Mouse (Mus musculus): Measurements from ENCODE around the gene Tsen2.

Gene Tsen2

GRCm38 (mm10) chr6:115595667-115596066 is 51.2 kb downstream of the Tsen2 start:
- no peak for DNase-seq (ENCODE audit: low spot score in 2 of 2)

GRCm38 (mm10) chr6:115601322-115601714 is 56.9 kb downstream of the Tsen2 start:
- no peak for DNase-seq (ENCODE audit: low spot score in 2 of 2)

GRCm38 (mm10) chr6:115601715-115602523 is 57.5 kb downstream of the Tsen2 start, which contains the start of gene Mkrn2:
TSS of gene Mkrn2 (plus strand) at chr6:115601902.
- DNase-seq (ENCODE audit: low spot score in 2 of 2) = peak in 1 of 2 experiments; percentile 73

- no peak for DNase-seq (ENCODE audit: low spot score in 2 of 2)
Measured at GRCm38 (mm10) chr6:115606461-115606860, 62.0 kb downstream of the Tsen2 start.

GRCm38 (mm10) chr6:115607429-115607828 is 63.0 kb downstream of the Tsen2 start:
- peak; percentile 61 to 69 for DNase-seq (ENCODE audit: low spot score in 2 of 2)

GRCm38 (mm10) chr6:115609121-115609520 is 64.7 kb downstream of the Tsen2 start:
- no peak for DNase-seq (ENCODE audit: low spot score in 2 of 2)

- DNase-seq (ENCODE audit: low spot score in 2 of 2) = no peak
Measured at GRCm38 (mm10) chr6:115610301-115610700, 65.8 kb downstream of the Tsen2 start.

GRCm38 (mm10) chr6:115613793-115614192 is 69.3 kb downstream of the Tsen2 start:
- no peak for DNase-seq (ENCODE audit: low spot score in 2 of 2)

- no peak for DNase-seq (ENCODE audit: low spot score in 2 of 2)
Measured at GRCm38 (mm10) chr6:115615983-115616382, 71.5 kb downstream of the Tsen2 start.

GRCm38 (mm10) chr6:115619818-115620217 is 75.4 kb downstream of the Tsen2 start:
- DNase-seq (ENCODE audit: low spot score in 2 of 2) = no peak

- no peak for DNase-seq (ENCODE audit: low spot score in 2 of 2)
Measured at GRCm38 (mm10) chr6:115620942-115621341, 76.5 kb downstream of the Tsen2 start.

GRCm38 (mm10) chr6:115626121-115626520 is 81.7 kb downstream of the Tsen2 start:
- DNase-seq (ENCODE audit: low spot score in 2 of 2) = no peak

Data from left cerebral cortex, adult 9 months (tissue).